Mouse (Mus musculus): ENCODE results near the gene Crygs.

Gene Crygs

GRCm38 (mm10) chr16:22811477-22811876 is at the start of gene Crygs:
TSS of gene Crygs (minus strand) at chr16:22811577.
- in situ Hi-C loops (cut with MboI; ENCODE audit: unreplicated experiment in 2 of 2), result loop anchor here (25.0 kb wide), 2 partner anchors 974 to 1049 kb away; no protein-coding TSS in a partner anchor

- in situ Hi-C loops (cut with MboI; ENCODE audit: unreplicated experiment in 2 of 2), result no loop called here
These were observed 46.2 kb upstream of the Crygs start, which contains the start of the genes Tbccd1 and Dnajb11 for GRCm38 (mm10) chr16:22857431-22858113. TSS of gene Tbccd1 (minus strand) at chr16:22857669. TSS of gene Dnajb11 (plus strand) at chr16:22857845.

- in situ Hi-C loops (cut with MboI; ENCODE audit: unreplicated experiment in 2 of 2), result no loop called here
These were observed 45.4 kb upstream of the Crygs start for GRCm38 (mm10) chr16:22856773-22857172.

GRCm38 (mm10) chr16:22852709-22853108 is 41.3 kb upstream of the Crygs start:
- in situ Hi-C loops (cut with MboI; ENCODE audit: unreplicated experiment in 2 of 2), result no loop called here

GRCm38 (mm10) chr16:22848331-22848730 is 37.0 kb upstream of the Crygs start:
- in situ Hi-C loops (cut with MboI; ENCODE audit: unreplicated experiment in 2 of 2), result no loop called here

GRCm38 (mm10) chr16:22847686-22848085 is 36.3 kb upstream of the Crygs start:
- in situ Hi-C loops (cut with MboI; ENCODE audit: unreplicated experiment in 2 of 2), result no loop called here

GRCm38 (mm10) chr16:22845481-22845880 is 34.1 kb upstream of the Crygs start:
- in situ Hi-C loops (cut with MboI; ENCODE audit: unreplicated experiment in 2 of 2), result no loop called here

- in situ Hi-C loops (cut with MboI; ENCODE audit: unreplicated experiment in 2 of 2), result no loop called here
These were observed 33.5 kb upstream of the Crygs start for GRCm38 (mm10) chr16:22844834-22845233.

GRCm38 (mm10) chr16:22844061-22844801 is 32.9 kb upstream of the Crygs start:
- in situ Hi-C loops (cut with MboI; ENCODE audit: unreplicated experiment in 2 of 2), result no loop called here

GRCm38 (mm10) chr16:22842871-22843270 is 31.5 kb upstream of the Crygs start:
- in situ Hi-C loops (cut with MboI; ENCODE audit: unreplicated experiment in 2 of 2), result no loop called here

GRCm38 (mm10) chr16:22839146-22839857 is 27.9 kb upstream of the Crygs start:
- in situ Hi-C loops (cut with MboI; ENCODE audit: unreplicated experiment in 2 of 2), result no loop called here

GRCm38 (mm10) chr16:22832932-22833525 is 21.7 kb upstream of the Crygs start:
- in situ Hi-C loops (cut with MboI; ENCODE audit: unreplicated experiment in 2 of 2), result no loop called here

GRCm38 (mm10) chr16:22820731-22821130 is 9.4 kb upstream of the Crygs start:
- in situ Hi-C loops (cut with MboI; ENCODE audit: unreplicated experiment in 2 of 2), result loop anchor here (25.0 kb wide), 2 partner anchors 983 to 1058 kb away; no protein-coding TSS in a partner anchor

GRCm38 (mm10) chr16:22807468-22808070 is 3.8 kb downstream of the Crygs start:
- in situ Hi-C loops (cut with MboI; ENCODE audit: unreplicated experiment in 2 of 2), result loop anchor here (5.0 to 25.0 kb wide), 6 partner anchors 430 to 1045 kb away; no protein-coding TSS in a partner anchor

GRCm38 (mm10) chr16:22802786-22803185 is 8.6 kb downstream of the Crygs start:
- in situ Hi-C loops (cut with MboI; ENCODE audit: unreplicated experiment in 2 of 2), result loop anchor here (5.0 to 25.0 kb wide), 7 partner anchors 235 to 1040 kb away; no protein-coding TSS in a partner anchor

- in situ Hi-C loops (cut with MboI; ENCODE audit: unreplicated experiment in 2 of 2), result loop anchor here (5.0 to 25.0 kb wide), 7 partner anchors 233 to 1038 kb away; no protein-coding TSS in a partner anchor
These were observed 10.6 kb downstream of the Crygs start for GRCm38 (mm10) chr16:22800849-22801109.

GRCm38 (mm10) chr16:22800026-22800848 is 11.1 kb downstream of the Crygs start:
- in situ Hi-C loops (cut with MboI; ENCODE audit: unreplicated experiment in 2 of 2), result loop anchor here (5.0 to 25.0 kb wide), 7 partner anchors 233 to 1038 kb away; no protein-coding TSS in a partner anchor

- in situ Hi-C loops (cut with MboI; ENCODE audit: unreplicated experiment in 2 of 2), result no loop called here
These were observed 12.9 kb downstream of the Crygs start for GRCm38 (mm10) chr16:22798520-22798919.

GRCm38 (mm10) chr16:22797521-22797920 is 13.9 kb downstream of the Crygs start:
- in situ Hi-C loops (cut with MboI; ENCODE audit: unreplicated experiment in 2 of 2), result no loop called here

Measured in v-Abl transformed pro-B cells (cell line).